Mouse (Mus musculus): ENCODE measurements at regions not wholly inside any gene's neighbourhood (a gene's known extent, or its start where the extent isn't known, plus 50 kb on each side); places are given as distances from the start of the nearest gene placed in this dataset.

DNA sequence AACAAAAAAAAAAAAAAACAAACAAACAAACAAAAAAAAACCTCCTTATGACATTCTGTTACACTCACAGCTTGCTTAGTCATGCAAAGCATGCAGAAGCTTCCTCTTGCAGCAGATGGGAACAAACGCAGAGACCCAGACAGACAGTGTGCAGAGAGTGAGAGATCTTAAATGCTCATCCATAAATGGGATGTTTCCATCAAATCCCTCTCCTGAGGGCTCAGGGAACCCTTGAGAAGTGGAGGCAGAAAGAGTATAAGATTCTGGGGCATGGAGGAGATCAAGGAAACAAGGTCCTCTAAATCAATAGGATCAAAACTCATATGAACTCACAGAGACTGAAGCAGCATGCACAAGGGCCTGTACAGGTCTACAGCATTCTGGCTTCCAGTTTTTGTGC lies 52.5 kb downstream of the Adm start:
- DNase-seq = no peak

DNA sequence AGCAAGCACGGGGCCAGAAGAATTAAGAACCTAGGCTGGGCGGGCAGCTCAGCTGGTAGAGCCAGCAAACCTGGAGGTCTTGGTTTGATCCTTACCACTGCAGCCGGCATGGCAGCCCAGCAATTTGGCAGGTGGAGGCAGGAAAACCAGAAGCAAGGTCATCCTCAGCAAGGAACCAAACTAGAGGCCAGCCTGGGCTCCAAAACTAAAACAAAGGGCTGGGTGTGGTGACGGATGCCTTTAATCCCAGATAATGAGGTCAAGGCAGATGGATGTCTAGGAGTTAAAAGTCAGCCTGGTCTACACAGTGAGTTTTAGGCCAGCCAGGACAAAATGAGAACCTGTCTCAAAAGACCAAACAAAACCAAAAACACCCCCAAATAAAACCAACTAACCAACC lies 55.5 kb downstream of the Adm start:
- DNase-seq = no peak

DNA sequence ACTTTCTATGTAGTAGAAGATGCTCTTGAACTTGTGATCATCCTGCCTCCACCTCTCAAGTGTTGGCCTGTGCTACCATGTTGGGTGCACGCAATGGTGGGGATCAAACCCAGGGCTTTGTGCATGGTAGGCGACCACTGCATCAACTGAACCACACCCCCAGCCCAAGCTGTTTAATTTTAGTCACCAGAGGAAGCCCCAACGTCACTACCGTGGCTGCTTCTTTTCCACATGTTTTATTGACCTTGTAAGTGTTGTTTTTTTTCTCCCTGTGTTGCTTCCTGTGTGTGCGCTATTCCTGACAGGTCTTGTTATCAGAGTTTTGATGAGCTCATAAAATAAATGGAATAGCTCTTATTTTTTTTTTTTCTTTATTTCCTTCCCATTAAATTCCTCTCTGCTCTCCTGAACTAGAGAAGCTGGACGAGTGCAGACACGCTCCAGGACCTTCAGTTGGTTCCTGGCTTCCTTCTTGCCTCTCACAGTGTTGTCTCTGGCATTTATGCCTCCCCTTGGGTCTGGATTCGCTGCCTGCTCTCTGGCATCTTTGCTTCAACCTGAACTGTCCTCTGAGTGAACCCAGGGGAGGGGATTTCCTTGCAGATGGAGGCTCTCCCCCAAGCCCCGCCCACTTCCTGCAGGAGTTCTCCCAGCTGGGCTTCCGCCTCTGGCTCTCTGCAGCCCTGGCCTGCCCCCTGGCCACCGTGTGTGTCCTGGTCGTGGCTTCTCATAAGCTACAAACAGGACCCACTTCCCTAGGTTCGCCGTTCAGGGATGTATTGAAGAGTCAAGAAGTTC lies 61.6 kb downstream of the Adm start:
- DNase-seq = peak; percentile 91

- no peak for DNase-seq
These were observed 62.8 kb downstream of the Adm start for GRCm38 (mm10) chr7:110690241-110690640.

DNA sequence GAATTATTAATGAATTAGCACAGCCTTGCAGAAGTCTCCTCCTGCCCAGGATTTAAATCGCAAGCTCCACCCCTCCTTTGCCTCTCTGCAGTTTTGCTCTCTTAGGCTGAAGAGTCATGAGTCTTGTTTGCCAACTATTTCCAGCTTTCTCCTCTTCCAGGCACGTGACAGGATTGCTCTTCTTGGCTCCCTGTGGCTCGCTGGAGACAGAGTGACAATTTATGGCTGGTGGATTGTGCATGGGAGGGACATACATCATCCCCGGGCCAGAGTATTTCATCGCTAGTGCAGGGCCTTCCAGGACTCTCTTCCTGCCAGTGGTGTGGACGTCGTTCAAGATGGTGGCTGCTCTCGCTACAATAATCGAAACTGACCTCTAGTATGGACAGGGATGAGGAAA lies 63.4 kb downstream of the Adm start:
- peak; percentile 64 for DNase-seq

DNA sequence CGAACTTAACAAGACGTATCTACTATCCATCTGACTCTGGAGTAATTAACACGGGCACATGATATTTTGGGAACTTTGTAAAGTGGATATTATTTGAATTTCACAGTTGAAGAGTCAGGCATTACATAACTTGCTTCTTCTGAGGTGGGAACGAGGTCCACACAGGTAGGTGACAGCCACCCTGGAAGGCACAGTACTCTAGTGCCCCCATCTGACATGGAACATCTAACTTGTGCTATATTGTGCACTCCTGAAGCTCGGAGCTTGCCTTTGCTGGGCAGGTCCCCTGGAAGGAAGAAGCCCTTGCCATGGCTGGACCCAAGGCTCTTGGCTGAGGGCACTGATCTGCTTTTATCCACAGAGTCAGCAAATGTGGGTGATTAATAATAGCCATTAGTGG lies 66.8 kb downstream of the Adm start:
- DNase-seq = no peak

DNA sequence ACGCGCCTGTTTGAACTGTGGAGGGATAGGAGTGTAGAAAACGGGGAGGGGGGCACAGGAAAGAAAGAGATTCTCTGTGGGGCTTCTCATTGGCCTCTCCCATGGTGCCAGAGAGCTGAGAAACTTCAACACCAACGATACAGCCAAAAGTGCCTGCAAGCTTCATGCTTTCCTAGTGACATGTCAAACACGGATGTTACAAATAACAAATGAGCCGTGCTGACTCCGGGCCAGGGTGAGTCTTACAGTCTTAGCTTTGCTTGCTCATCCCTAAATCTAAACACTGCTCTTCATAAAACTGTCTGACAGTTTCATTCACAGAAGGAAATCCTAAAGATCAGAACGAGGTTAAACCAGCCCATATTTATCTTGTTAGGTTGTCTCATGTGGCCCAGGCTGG lies 68.3 kb downstream of the Adm start:
- peak; percentile 83 for DNase-seq

- DNase-seq = no peak
These were observed 69.5 kb upstream of the Ampd3 start for GRCm38 (mm10) chr7:110698211-110699153.

GRCm38 (mm10) chr7:110699596-110699995 lies 68.4 kb upstream of the Ampd3 start:
- no peak for DNase-seq

DNA sequence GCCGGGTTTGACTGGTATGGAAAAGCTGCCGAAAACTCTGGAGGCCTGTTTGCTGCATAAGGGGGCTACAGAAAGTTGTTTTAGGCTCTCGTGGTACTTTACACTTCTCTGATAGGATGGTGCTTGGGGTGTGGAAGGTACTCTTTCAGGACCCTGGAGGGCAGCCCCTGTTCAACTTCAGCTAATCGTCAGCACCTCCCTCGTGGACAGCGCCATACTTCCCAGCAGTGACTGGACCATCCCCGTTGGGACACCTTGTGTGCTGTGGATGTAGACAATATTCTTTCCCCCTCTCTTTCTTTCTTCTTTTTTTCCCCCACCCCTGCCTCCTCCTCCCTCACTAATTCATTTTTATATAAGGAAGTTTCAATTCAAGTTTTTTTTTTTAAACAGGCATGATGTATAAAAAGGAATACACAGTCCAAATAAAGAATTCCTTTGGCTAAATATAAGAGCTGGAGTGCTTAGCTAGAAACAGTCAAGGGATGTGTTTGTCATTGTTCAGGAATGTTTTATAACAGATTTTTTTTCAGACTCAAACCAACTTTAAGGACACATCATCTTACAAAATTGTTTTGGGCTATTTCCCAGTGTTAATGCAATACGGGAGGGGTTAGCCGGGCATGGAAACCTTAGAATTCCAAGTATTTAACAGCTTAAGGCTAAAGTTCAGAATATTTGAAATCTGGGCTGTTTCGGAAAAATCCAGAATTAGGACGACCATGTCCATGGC lies 66.2 kb upstream of the Ampd3 start:
- peak; percentile 76 for DNase-seq

GRCm38 (mm10) chr7:110702414-110702783 lies 65.6 kb upstream of the Ampd3 start:
- DNase-seq = peak; percentile 70

GRCm38 (mm10) chr7:110705311-110706000 lies 62.5 kb upstream of the Ampd3 start:
- DNase-seq = peak; percentile 46

- no peak for DNase-seq
These were observed 61.9 kb upstream of the Ampd3 start for GRCm38 (mm10) chr7:110706001-110706695.

GRCm38 (mm10) chr7:110706696-110707087 lies 61.3 kb upstream of the Ampd3 start:
- peak; percentile 82 for DNase-seq

GRCm38 (mm10) chr7:110708116-110708515 lies 59.9 kb upstream of the Ampd3 start:
- peak; percentile 59 for DNase-seq

DNA sequence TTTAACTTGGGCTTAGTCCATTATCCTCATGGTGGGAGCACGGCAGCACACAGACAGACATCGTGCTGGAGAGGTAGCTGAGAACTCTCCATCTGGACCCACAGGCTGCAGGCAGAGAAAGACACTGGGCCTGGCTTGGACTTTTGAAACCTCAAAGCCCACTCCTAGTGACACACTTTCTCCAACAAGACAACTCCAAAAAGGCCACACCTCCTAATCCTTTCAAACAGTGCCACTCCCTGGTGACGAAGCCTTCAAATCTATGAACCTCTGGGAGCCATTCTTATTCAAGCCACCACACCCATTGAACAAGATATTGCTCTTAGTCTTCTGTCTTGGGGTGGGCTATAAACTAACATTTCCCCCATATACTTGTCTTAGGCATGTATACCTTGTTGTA lies 59.2 kb upstream of the Ampd3 start:
- no peak for DNase-seq

GRCm38 (mm10) chr7:110709606-110710005 lies 58.4 kb upstream of the Ampd3 start:
- DNase-seq = no peak

GRCm38 (mm10) chr7:110710256-110710962 lies 57.6 kb upstream of the Ampd3 start:
- no peak for DNase-seq

DNA sequence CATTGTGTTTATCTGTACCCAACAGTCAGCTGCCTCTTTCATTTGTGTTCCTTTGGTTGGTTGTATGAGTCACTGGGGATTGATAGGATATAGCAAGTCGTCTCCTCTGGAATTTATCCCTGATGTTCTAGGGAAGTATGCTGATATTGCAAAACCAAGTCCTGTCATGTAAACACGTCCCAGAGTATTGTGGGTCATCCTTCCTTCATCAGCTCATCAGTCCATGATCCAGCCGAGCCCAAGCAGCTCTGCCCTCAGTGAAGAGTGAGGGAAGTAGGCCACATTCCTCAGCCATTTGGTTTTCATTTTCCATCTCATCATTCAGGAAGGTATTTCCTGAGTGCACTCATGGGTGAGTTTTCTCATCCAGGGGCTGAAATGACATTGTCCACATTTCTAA lies 54.3 kb upstream of the Ampd3 start:
- DNase-seq = peak; percentile 57

DNA sequence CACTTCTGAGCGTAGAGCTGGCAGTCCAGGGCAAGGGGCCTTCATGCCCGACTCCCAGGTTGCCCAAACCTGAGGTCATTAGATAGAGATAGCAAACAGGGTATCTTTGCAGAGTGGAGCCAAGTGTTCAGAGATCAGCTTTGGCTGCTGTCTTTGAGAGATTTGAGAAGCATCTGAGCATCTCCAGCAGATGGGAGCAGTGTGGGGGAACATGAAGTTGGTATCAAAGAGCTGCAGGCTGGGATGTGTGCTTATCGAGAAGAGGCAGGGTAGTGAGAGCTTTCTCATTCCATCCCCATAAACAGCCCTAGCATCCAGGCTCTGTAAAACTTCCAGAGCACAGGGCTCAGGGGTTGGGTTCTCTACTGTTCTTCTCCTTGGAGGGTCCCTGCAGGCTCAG lies 52.9 kb upstream of the Ampd3 start:
- no peak for DNase-seq

GRCm38 (mm10) chr7:110715545-110715944 lies 52.5 kb upstream of the Ampd3 start:
- peak; percentile 41 for DNase-seq
